In the genomic region with DNA sequence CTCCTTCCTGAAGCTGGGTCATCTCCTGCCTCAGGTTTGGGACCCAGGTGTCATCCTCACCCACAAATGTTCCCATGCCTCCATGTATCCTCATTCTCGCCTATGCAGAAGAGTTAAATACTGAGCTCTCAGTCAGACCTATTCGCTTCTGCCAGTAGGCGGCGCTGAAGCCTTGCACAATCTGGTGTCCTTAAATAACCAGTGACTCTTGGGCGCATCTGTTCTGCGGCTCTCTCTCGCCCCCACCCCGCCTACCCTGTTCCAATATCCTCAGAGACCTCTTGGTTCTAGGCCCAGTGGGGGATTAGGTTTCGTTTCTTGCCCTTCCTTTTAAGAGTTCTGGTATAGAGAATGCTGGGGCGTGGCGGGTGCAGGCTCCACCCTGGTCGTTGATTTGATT, we compare ENCODE assay signal across 8 mouse cellular contexts. TPM values are rescaled to one million over a fixed set of nuclear protein-coding genes. Genes with fewer than 3 reads are reported as not detected.
DNase-seq lines count a peak whose midpoint lies in the region; ATAC-seq lines count a peak whose summit lies in the region.

No protein-coding gene starts in this region.

- DNase-seq in 416B (ENCODE audit: low read depth), result peak; percentile 90
- peak; percentile 85 for DNase-seq in adrenal gland, postnatal 25 days
- DNase-seq in heart, adult 8-10 months (ENCODE audit: low spot score), result peak; percentile 80
- peak; percentile 75 to 90 for DNase-seq in kidney, adult 8-10 months
- peak; percentile 28 to 53 for DNase-seq in monocyte, adult 2 months (ENCODE audit: low read depth in 1 of 2, low spot score in 2 of 2)
- peak; percentile 41 to 66 for DNase-seq in spleen, postnatal 14 days (ENCODE audit: low spot score in 2 of 2)

- H3K4me1 ChIP-seq in embryonic facial prominence, embryonic 12.5 days, result peaks cover 12% of the 10 kb centered on the region; the same call in 1 of the 2 replicates
- H3K4me1 ChIP-seq in limb, embryonic 12.5 days (replicated peaks), result peaks cover 17% of the 10 kb centered on the region

- no peak overlapping the region for H3K9ac ChIP-seq in embryonic facial prominence, embryonic 12.5 days
- H3K9ac ChIP-seq in limb, embryonic 12.5 days (replicated peaks), result no peak overlapping the region

- H3K4me2 ChIP-seq in embryonic facial prominence, embryonic 12.5 days (replicated peaks), result no peak overlapping the region; the same call in 1 of the 2 replicates
- H3K4me2 ChIP-seq in limb, embryonic 12.5 days, result peak overlapping the region; percentile 23; the same call in 1 of the 2 replicates

- no peaks in the 10 kb centered on the region for H3K36me3 ChIP-seq in embryonic facial prominence, embryonic 12.5 days
- H3K36me3 ChIP-seq in limb, embryonic 12.5 days, result no peaks in the 10 kb centered on the region

- no peaks in the 10 kb centered on the region for H3K9me3 ChIP-seq in embryonic facial prominence, embryonic 12.5 days
- no peaks in the 10 kb centered on the region for H3K9me3 ChIP-seq in limb, embryonic 12.5 days

- H3K4me3 ChIP-seq in embryonic facial prominence, embryonic 12.5 days, result no peak overlapping the region
- H3K4me3 ChIP-seq in limb, embryonic 12.5 days (replicated peaks), result no peak overlapping the region

- H3K27ac ChIP-seq in embryonic facial prominence, embryonic 12.5 days, result no peak overlapping the region
- no peak overlapping the region for H3K27ac ChIP-seq in limb, embryonic 12.5 days

- peak; percentile 75 for ATAC-seq in embryonic facial prominence, embryonic 12.5 days (ENCODE audit: insufficient number of reproducible peaks, insufficient read depth, low FRiP score, low TSS enrichment)
- peak; percentile 64; the same call in 1 of the 2 replicates for ATAC-seq in limb, embryonic 12.5 days (ENCODE audit: insufficient number of reproducible peaks, insufficient read depth, low FRiP score, low TSS enrichment, low read depth)

- H3K27me3 ChIP-seq in embryonic facial prominence, embryonic 12.5 days, result peaks cover 87% of the 10 kb centered on the region
- peaks cover 94% of the 10 kb centered on the region for H3K27me3 ChIP-seq in limb, embryonic 12.5 days

- WGBS in embryonic facial prominence, embryonic 12.5 days, result 1% methylated on average over 12 of the region's 12 CpGs
- WGBS in limb, embryonic 12.5 days, result 1% methylated on average over 12 of the region's 12 CpGs

RNA-seq across cellular contexts. Expression of gene Robo3, which starts 2.5 kb away (rescaled TPM):
- total RNA-seq in adrenal gland, postnatal 25 days (2021), result 0.70 and 1.8 TPM in 2 replicates
- 2.7 TPM in 2 replicates for polyA plus RNA-seq in embryonic facial prominence, embryonic 12.5 days (2016; fragmentation: Nextera tagmentation; extraction: Ambion mirVana)
- total RNA-seq in heart, adult 8-10 months (2022), result not detected
- 0.10 TPM in 1 of 2 replicates, not detected in the other for polyA plus RNA-seq in limb, embryonic 12.5 days (2016; fragmentation: Nextera tagmentation; extraction: Ambion mirVana)

RNA-seq across cellular contexts. Expression of gene Robo4, which starts 28.9 kb away (rescaled TPM):
- 22.8 and 32.7 TPM in 2 replicates for total RNA-seq in adrenal gland, postnatal 25 days (2021)
- polyA plus RNA-seq in embryonic facial prominence, embryonic 12.5 days (2016; fragmentation: Nextera tagmentation; extraction: Ambion mirVana), result 7.7 and 8.9 TPM in 2 replicates
- 10 to 100 TPM; 21.3 to 39.4 (median 32.2) TPM for total RNA-seq in heart, adult 8-10 months (2022)
- polyA plus RNA-seq in limb, embryonic 12.5 days (2016; fragmentation: Nextera tagmentation; extraction: Ambion mirVana), result 8.4 and 10.3 TPM in 2 replicates

RNA-seq across cellular contexts. Expression of gene Msantd2, which starts 58.5 kb away (rescaled TPM):
- 26.8 and 28.7 TPM in 2 replicates for total RNA-seq in adrenal gland, postnatal 25 days (2021)
- polyA plus RNA-seq in embryonic facial prominence, embryonic 12.5 days (2016; fragmentation: Nextera tagmentation; extraction: Ambion mirVana), result 43.1 and 44.7 TPM in 2 replicates
- total RNA-seq in heart, adult 8-10 months (2022), result 1 to 10 TPM; 3.5 to 7.7 (median 5.4) TPM
- polyA plus RNA-seq in limb, embryonic 12.5 days (2016; fragmentation: Nextera tagmentation; extraction: Ambion mirVana), result 40.4 and 45.0 TPM in 2 replicates
